18 mouse cellular contexts compared by ENCODE assay signal in the genomic region with DNA sequence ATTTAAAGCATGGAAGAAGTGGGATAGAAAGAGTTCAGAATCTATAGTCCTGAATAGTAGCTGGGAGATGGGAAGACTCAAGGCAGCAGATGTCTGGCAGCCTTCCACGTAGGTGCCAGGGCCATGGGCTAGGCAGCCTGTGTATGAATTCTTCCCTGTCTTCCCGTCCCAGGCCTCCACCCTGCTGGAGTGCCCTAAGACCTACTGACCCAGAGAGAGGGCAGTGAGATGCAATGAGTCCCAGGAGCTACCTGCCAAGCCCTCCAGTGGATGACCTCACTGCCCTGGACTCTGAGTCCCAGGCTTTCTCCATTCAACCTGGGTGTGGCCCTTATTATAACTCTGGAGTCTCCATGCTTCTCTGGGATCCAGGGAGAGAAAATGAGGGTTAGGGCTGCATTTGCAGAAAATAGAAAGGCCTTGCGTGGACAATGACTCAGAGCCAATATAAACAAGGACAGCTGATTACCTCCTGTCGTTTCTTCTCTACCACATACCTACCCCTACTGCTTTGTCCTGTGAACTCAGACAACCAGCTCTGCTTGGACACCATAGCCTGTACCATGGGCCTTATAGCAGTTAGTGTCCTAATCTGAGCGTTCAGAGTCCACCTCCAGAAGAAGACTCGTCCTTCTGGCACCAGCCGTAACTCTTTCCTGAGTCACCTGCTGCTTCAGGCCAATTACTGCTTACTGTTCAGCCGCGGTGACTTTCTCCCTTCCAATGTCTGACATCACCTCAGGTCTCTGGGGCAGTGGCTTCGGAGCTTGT.
DNase-seq lines count a peak whose midpoint lies in the region; ATAC-seq and TF ChIP-seq lines count a peak whose summit lies in the region.
"Had no signal": no experiment of that assay in that cellular context is flagged by ENCODE, and none has a peak within 500 bp of the region (broad histone marks: within the 10 kb centered on the region; RNA-seq: fewer than 3 reads in every experiment).

No protein-coding gene starts in this region.

- no peak overlapping the region for H3K4me3 ChIP-seq in liver, adult 2 months (ENCODE audit: insufficient read depth, low read depth, low read length)
- H3K4me3 ChIP-seq in liver, embryonic 12.5 days, result no peak overlapping the region
- H3K4me3 ChIP-seq in intestine, embryonic 14.5 days (ENCODE audit: low read depth, low read length), result no peak overlapping the region
- H3K4me3 ChIP-seq: heart, adult 2 months; heart, embryonic 15.5 days; limb, embryonic 10.5 days had no signal

- no peak for ATAC-seq in liver, embryonic 12.5 days
- peak; percentile 62 for ATAC-seq in intestine, embryonic 14.5 days (replicated peaks; ENCODE audit: low FRiP score, low TSS enrichment, low read depth)
- ATAC-seq: forebrain, postnatal 0 days; midbrain, embryonic 16.5 days had no signal

- no peaks in the 10 kb centered on the region for H3K9me3 ChIP-seq in liver, embryonic 12.5 days (replicated peaks)
- H3K9me3 ChIP-seq in intestine, embryonic 14.5 days (ENCODE audit: control insufficient read depth, low read length), result no peaks in the 10 kb centered on the region
- H3K9me3 ChIP-seq: heart, embryonic 15.5 days; limb, embryonic 10.5 days had no signal

- DNase-seq in cerebellum, postnatal 10 days, result peak; percentile 53 to 70
- DNase-seq in cerebellum, adult 9-10 months, result no peak
- DNase-seq in liver, adult 2 months (ENCODE audit: extremely low read depth, low read depth, low spot score), result peak; percentile 86
- DNase-seq in intestine, embryonic 14.5 days (ENCODE audit: low spot score), result no peak
- peak; percentile 4 for DNase-seq in yolk sac, embryonic 10.5 days (ENCODE audit: low spot score)
- no peak for DNase-seq in layer of hippocampus, postnatal 14 days (ENCODE audit: low spot score in 2 of 2)
- DNase-seq: cerebellum, adult 9-11 months; forebrain, postnatal 0 days; heart, adult 2 months; kidney, adult 11 months; lung, postnatal 14 days; right cerebral cortex, postnatal 14 days; thymus, postnatal 4 days had no signal

- no peaks in the 10 kb centered on the region for H3K36me3 ChIP-seq in liver, adult 2 months (ENCODE audit: control insufficient read depth, insufficient read depth, low read length)
- H3K36me3 ChIP-seq in liver, embryonic 12.5 days, result no peaks in the 10 kb centered on the region
- H3K36me3 ChIP-seq in intestine, embryonic 14.5 days (ENCODE audit: control insufficient read depth, insufficient read depth, low read length), result no peaks in the 10 kb centered on the region
- H3K36me3 ChIP-seq: heart, embryonic 15.5 days; limb, embryonic 10.5 days had no signal

- no peak overlapping the region for H3K27ac ChIP-seq in liver, adult 2 months (replicated peaks; ENCODE audit: insufficient read depth, low read depth, low read length)
- no peak overlapping the region for H3K27ac ChIP-seq in liver, embryonic 12.5 days
- no peak overlapping the region for H3K27ac ChIP-seq in intestine, embryonic 14.5 days (ENCODE audit: low read depth)
- H3K27ac ChIP-seq: heart, adult 2 months; heart, embryonic 15.5 days; limb, embryonic 10.5 days; liver, embryonic 14.5 days had no signal

- H3K4me1 ChIP-seq in liver, adult 2 months (ENCODE audit: control insufficient read depth, insufficient read depth, low read length), result 0 out of 2 replicates have a peak, but pooled peaks cover 2% of the 10 kb centered on the region
- H3K4me1 ChIP-seq in liver, embryonic 12.5 days, result no peaks in the 10 kb centered on the region
- peaks cover 9% of the 10 kb centered on the region for H3K4me1 ChIP-seq in intestine, embryonic 14.5 days (replicated peaks; ENCODE audit: control insufficient read depth, insufficient read depth, low read length)

- H3K27me3 ChIP-seq in liver, adult 2 months (ENCODE audit: control insufficient read depth, insufficient read depth, low read length), result no peaks in the 10 kb centered on the region
- no peaks in the 10 kb centered on the region for H3K27me3 ChIP-seq in liver, embryonic 12.5 days (replicated peaks)
- no peaks in the 10 kb centered on the region for H3K27me3 ChIP-seq in intestine, embryonic 14.5 days (replicated peaks; ENCODE audit: control insufficient read depth, insufficient read depth, low read length)
- H3K27me3 ChIP-seq: heart, embryonic 15.5 days had no signal

- no peak overlapping the region for H3K4me2 ChIP-seq in liver, embryonic 12.5 days
- H3K4me2 ChIP-seq in intestine, embryonic 14.5 days (ENCODE audit: low read length), result no peak overlapping the region
- H3K4me2 ChIP-seq: heart, embryonic 15.5 days had no signal

- no peaks in the 10 kb centered on the region for H3K79me2 ChIP-seq in liver, adult 2 months (ENCODE audit: control insufficient read depth, insufficient read depth, low read length)

- TF ChIP-seq CTCF in liver, adult 2 months (IDR thresholded peaks at IDR 0.05; ENCODE audit: low read depth, low read length), result no peak

- TF ChIP-seq POLR2A in liver, adult 2 months (IDR thresholded peaks at IDR 0.05; ENCODE audit: extremely low read depth, insufficient read depth, low read length), result no peak

- no peak overlapping the region for H3K9ac ChIP-seq in liver, adult 2 months (ENCODE audit: low read depth, low read length)
- H3K9ac ChIP-seq in liver, embryonic 12.5 days, result no peak overlapping the region
- H3K9ac ChIP-seq in intestine, embryonic 14.5 days (ENCODE audit: low read length), result no peak overlapping the region
- H3K9ac ChIP-seq: forebrain, postnatal 0 days; heart, embryonic 15.5 days; liver, embryonic 14.5 days had no signal

- WGBS in liver, adult 2 months, result 49% methylated on average over 10 of the region's 10 CpGs
- 69% methylated on average over 10 of the region's 10 CpGs for WGBS in liver, embryonic 12.5 days (ENCODE audit: insufficient replicate concordance)
- 71% methylated on average over 10 of the region's 10 CpGs for WGBS in intestine, embryonic 14.5 days

Comparison
In these comparisons a context has a peak if more than half of its experiments do, and no peak if none do; other contexts are left out.
1. DNase-seq: peak in cerebellum, postnatal 10 days (2 of 2), liver, adult 2 months (single experiment) and yolk sac, embryonic 10.5 days (single experiment); none in cerebellum, adult 9-10 months (single experiment), intestine, embryonic 14.5 days (single experiment) and layer of hippocampus, postnatal 14 days (0 of 2).